Mouse (Mus musculus) embryonic fibroblast, embryonic 13.5 days (primary cell): ENCODE results near the gene Crebbp.

ENCODE experiments used
- CTCF ChIP-seq: IDR thresholded peaks from 2 replicates; pipeline ENCODE4 v1.5.1; 2011; ENCODE audit warnings: mild to moderate bottlenecking, control low read depth, low read length, moderate library complexity, borderline replicate concordance; ENCODE audit not compliant: insufficient read depth
- POLR2A ChIP-seq: IDR thresholded peaks from 2 replicates; pipeline ENCODE4 v1.6.1; 2011; ENCODE audit warnings: low read depth, mild to moderate bottlenecking, control low read depth, low read length, moderate library complexity

DNA sequence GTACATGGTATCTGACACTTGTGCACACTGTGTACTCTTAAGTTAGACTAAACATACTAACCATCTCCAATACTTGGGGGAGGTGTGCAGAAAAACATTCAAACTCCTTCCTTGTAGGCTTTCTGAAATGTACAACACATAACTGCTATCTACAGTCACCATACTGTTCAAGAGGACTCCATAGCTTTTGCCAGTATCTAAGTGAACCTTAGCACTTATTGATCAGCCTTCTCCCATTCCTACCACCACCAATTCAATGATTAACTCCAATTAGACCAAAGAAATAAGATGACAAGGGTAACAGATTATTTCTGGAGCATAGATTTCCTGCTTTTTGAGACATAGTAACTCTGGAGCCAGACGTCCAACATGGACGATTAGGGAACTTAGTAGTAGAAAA lies 113.4 kb downstream of the Crebbp start:
- TF ChIP-seq POLR2A = no peak
- TF ChIP-seq CTCF = no peak
